Mouse (Mus musculus) CH12.LX (cell line): ENCODE data around the gene Rasal1.

ENCODE experiments used
- CTCF ChIP-seq, 2 experiments: IDR thresholded peaks in 1 of 2; conservative IDR thresholded peaks in 1 of 2; 2 replicates each; pipeline ENCODE4 v1.5.1; 2011 to 2012; ENCODE audit warnings: low read depth in 2 of 2, low read length in 2 of 2, improper control_type of control experiment in 1 of 2, inconsistent platforms in 1 of 2, mild to moderate bottlenecking in 1 of 2, moderate library complexity in 1 of 2
- ETS1 ChIP-seq: conservative IDR thresholded peaks from 2 replicates; pipeline ENCODE4 v1.6.1; 2012; ENCODE audit warnings: low read depth, mild to moderate bottlenecking, inconsistent platforms, low read length, improper control_type of control experiment, moderate library complexity
- HCFC1 ChIP-seq: IDR thresholded peaks from 2 replicates; pipeline ENCODE4 v1.6.1; 2012; ENCODE audit warnings: low read depth, mild to moderate bottlenecking, inconsistent platforms, low read length, improper control_type of control experiment
- IRF4 ChIP-seq: IDR thresholded peaks from 2 replicates; pipeline ENCODE4 v1.6.1; 2014; ENCODE audit warnings: low read depth, mild to moderate bottlenecking, inconsistent platforms, low read length, improper control_type of control experiment
- JUND ChIP-seq: conservative IDR thresholded peaks from 2 replicates; pipeline ENCODE4 v1.6.1; 2011; ENCODE audit warnings: low read depth, low read length, improper control_type of control experiment
- MAZ ChIP-seq: IDR thresholded peaks from 2 replicates; pipeline ENCODE4 v1.6.1; 2012; ENCODE audit warnings: low read depth, mild to moderate bottlenecking, inconsistent platforms, low read length, improper control_type of control experiment, moderate library complexity
- MEF2A ChIP-seq: IDR thresholded peaks from 2 replicates; pipeline ENCODE4 v1.6.1; 2014; ENCODE audit warnings: low read depth, mild to moderate bottlenecking, inconsistent platforms, low read length, improper control_type of control experiment, borderline replicate concordance
- POLR2A ChIP-seq: IDR thresholded peaks from 2 replicates; pipeline ENCODE4 v1.6.1; 2011; ENCODE audit warnings: low read depth, mild to moderate bottlenecking, improper control_type of control experiment, low read length
- POLR2AphosphoS2 ChIP-seq: IDR thresholded peaks from 2 replicates; pipeline ENCODE4 v1.6.1; 2011; ENCODE audit warnings: low read depth, low read length, improper control_type of control experiment
- RCOR1 ChIP-seq: conservative IDR thresholded peaks from 2 replicates; pipeline ENCODE4 v1.6.1; 2012; ENCODE audit warnings: low read depth, mild to moderate bottlenecking, inconsistent platforms, low read length, improper control_type of control experiment
- SMC3 ChIP-seq: IDR thresholded peaks from 2 replicates; pipeline ENCODE4 v1.6.1; 2011; ENCODE audit warnings: low read depth, low read length, improper control_type of control experiment
- USF1 ChIP-seq: IDR thresholded peaks from 2 replicates; pipeline ENCODE4 v1.6.1; 2014; ENCODE audit warnings: low read depth, mild to moderate bottlenecking, inconsistent platforms, low read length, improper control_type of control experiment
- ZMIZ1 ChIP-seq: IDR thresholded peaks from 2 replicates; pipeline ENCODE4 v1.6.1; 2012; ENCODE audit warnings: low read depth, mild to moderate bottlenecking, inconsistent platforms, low read length, improper control_type of control experiment
- ZNF384 ChIP-seq: IDR thresholded peaks from 2 replicates; pipeline ENCODE4 v1.6.1; 2012; ENCODE audit warnings: low read depth, low read length, improper control_type of control experiment, inconsistent platforms

DNA sequence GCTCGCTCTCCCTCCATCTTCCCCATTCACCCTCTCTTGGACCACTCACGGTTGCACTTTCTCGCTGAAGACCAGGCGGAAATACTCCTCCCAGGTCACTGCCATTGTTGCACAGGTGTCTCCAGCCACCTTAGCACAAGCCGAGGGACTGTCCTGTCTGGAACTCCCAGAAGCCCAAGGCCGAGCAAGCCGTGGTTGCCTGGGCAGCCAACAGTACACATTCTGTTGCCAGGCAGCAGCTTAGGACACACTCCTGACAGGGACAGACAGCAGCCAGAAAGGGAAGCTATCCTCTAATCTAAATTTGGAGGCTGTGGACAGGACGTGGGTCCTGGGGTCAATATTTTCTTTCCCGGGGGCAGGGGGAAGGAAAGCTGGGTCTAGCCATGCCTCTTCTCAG, 14.5 kb upstream of the Rasal1 start, which contains the start of gene Cfap73:
- TF ChIP-seq CTCF (conservative IDR thresholded peaks at IDR 0.05 in 1 of 2, IDR thresholded peaks at IDR 0.05 in 1 of 2; ENCODE audit: low read depth in 2 of 2, low read length in 2 of 2) (no peak), RCOR1 (no peak), ZNF384 (no peak), POLR2A (no peak), MAZ (no peak), POLR2AphosphoS2 (no peak), JUND (no peak), MEF2A (no peak), ETS1 (no peak), USF1 (no peak), SMC3 (no peak), HCFC1 (no peak), IRF4 (no peak), ZMIZ1 (no peak)
